Mouse (Mus musculus): ENCODE data around the gene Fktn.
"Not testable (repeated sequence)": the region's sequence is repeated elsewhere in the genome, so short reads cannot be mapped to it uniquely, and the experiment has no call there.

Gene Fktn

DNA sequence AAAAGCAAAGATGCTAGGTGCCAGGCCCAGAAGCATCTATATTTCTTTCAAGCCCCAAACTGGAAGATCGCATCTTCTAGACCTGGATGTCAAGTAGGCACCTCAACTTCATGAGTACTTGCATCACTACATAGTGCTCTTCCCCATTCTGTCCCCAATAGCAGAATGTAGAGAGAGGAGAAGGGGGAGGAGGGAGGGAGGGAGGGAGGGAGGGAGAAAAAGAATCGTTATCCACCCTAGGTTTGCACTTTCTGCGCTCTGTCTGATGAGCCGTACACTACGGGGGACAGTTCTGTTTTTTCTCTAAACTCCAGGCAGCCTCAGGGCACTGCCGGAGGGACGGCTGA is at the start of gene Fktn:
Gene Fktn (plus strand): TSS at position 295 of the 347 bp plus-strand sequence.
- DNase-seq: no peak

DNA sequence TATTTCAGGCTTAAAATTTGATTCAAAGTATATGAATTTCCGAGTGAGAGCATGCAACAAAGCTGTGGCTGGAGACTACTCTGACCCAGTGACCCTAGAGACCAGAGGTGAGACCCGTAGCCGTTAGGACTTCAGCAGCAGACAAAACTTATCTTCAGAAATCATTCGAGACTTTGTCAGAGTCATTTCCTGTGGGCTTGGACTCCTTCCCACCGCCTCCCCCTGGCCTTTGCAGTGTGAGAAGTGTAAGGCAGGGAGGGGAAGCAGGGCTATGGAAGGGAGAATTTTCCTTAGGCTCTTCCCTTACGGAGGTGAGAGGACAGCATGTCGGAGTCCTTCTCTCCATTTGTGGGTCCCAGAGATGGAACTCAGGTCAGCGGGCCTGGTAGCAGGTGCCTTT is 31.7 kb upstream of the Fktn start:
- no peak for DNase-seq

DNA sequence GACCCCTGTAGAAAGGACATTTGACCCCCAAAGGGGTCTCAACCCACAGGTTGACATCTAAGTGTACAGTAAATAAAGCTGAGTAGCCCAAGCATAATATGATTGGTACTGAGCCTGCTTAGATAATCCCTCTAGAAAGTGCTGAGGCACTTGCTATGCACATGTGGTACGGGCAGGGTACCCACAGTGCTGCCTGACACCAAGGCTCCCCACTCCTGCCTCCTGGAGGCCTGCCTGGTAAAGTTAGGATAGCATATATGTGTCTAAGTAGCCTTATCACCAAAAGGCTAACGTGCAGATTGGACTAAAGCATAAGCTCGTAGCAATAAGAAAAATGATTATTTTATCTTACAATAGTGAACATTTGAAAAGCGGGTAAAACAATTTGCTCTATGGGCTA is 24.8 kb upstream of the Fktn start:
- DNase-seq: no peak

DNA sequence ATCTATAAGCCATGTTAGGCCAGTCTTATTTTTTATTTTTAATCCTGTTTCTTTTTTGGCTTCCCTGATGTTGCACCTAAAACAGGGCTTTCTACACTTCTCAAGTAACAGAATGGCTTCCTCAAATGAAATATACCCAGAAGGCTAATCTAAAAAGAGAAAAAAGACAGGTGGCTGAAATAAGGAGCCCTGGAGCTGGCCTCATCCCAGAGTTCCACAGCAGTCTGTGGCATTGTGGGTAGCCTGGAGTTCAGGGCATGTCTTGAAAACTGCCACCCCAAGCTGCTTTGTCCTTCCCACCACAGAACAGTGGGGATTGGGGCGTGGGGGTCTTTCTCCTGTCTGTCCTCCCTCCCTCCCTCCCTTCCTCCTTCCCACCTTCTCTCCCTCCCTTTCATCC is 22.4 kb upstream of the Fktn start:
- peak; percentile 57 for DNase-seq

DNA sequence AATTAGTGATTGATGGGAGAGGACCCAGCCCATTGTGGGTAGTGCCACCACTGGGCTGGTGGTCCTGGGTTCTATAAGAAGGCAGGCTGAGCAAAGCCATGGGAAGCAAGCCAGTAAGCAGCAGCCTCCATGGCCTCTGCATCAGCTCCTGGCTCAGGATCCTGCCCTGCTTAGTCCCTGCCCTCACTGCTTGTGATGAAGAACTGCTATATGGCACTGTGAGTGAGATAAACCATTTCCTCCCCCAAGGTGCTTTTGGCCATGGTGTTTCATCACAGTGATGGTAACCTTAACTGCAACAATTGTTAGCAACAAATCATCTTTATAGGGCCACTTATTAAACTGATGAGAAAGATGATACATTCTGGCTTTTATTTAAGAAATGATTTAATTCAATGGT is 4.6 kb upstream of the Fktn start:
- DNase-seq: not testable (repeated sequence)

DNA sequence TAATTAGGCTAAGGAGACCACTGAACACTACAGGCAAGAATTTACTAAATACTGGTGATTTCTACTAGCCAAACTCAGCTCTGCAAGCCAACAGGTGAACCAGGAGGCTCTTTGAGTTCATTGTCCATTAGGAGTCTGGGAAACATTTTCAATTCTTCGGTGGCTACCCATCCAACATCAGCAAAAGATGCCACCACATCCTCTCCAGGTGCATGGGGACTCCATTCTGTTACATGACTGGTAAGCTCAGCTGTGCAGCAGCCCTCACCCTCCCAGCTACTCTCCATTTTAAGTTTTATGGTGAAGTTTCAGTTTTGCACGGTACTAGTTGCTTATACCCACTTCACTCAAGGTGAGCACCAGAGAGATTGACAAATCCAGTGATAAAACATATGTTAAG is 3.8 kb upstream of the Fktn start:
- DNase-seq: no peak

DNA sequence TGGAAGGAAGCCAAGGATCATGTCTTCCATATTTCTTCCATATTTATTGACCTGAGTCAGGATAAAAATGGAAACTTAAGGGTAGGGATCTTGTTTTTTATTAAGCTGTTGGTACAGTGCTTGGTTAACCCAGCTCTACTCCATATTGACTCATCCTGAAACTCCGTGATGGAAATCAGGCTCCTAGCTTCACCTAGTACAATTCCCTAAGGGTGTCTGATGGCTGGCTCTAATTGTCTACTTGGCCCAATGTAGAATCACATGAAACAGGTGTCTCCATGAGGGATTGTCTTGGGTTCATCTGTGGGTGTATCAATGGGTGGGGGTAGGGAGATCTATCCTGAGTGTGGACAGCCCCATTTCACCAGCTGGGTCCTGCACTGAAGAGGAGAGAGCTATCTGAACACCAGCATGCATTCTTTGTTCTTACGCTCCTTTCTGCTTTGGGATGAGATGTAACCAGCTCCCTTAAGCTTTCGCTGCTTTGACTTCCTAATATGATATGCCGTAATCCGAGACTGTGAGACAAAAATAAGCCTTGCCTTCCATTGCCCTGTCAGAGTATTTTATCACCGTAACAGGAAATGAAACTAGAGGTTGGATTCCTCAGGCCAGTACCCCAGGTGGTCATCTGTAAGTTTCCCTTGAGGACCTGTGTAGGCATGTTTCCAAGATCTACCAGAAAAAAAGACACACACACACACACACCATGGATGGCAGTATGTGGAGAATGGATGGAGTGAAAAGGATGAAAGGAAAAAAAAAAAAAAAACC is 3.1 kb upstream of the Fktn start:
- DNase-seq: no peak

DNA sequence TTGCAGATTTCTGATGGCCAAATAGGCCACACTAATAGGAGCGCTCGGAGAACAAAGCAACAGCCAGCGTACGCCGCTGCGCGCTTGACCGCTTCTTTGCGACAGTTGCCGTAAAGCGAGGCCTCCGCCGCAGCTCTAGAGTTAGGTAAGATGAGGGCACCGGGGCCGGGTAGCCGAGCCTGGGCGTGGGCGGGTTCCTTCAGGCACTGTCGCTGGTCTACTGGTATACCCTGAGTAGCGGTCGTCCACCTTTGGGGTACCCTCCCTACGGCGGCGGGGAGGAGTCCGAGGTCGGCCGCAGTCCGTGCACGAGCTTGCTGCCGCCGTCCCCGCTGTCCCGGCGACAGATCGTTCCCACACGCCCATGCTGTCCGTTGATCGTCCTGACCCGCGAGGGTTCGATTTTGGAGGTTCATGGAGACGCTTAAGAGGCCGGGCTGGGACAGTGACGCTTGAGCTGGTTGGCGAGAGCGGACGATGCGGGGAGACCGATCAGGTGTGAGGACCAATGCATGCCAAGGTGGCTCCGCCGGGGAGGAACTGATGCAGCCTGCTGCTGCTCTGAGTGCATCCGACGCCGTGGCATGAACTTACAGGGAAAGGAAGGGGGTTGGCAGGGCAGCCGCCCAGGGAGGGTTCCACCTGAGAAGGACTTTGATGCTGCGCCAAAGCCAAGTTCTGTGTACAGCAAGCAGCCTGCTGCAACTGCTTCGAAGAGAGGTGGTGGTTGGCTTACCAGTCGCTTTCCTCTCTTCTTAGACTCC is 435 bp downstream of the Fktn start:
- DNase-seq: peak; percentile 92

DNA sequence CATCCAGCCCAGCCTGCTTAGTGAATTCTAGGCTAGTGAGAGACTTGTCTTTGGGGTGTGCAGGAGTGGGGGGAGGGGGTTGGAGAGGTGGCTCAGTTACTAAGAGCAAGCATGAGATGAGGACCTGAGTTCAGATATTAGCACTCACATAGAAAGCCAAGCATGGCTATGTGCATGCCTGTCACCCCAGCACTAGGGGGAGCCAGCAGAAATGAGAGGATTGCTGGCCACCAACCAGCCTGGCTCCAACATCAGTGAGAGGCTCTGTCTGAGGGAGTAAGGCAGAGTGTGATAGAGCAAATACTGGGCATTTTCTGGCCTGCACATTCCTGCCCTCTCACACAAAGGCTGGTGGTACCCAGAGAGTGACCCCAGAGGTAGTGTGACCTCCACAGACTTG is 2.2 kb downstream of the Fktn start:
- no peak for DNase-seq

DNA sequence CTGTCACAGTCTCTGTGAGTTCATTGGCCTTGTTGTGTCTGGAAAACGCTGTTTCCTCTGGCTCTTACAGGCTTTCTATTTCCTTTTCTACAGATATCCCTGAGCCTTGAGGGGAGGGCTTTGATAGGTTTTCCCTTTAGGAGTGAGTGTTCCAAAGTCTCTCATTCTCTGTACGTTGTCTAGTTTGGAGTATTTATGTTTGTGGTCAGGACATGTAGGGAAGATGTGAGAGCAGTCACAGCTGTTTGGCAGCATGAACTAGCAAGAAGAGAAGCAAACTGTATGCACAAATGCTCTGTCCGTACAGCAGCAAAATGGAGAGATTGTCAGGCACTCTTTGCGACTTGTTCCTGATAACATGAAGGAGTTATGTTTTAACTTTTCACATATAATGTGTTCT is 3.7 kb downstream of the Fktn start:
- DNase-seq: no peak

DNA sequence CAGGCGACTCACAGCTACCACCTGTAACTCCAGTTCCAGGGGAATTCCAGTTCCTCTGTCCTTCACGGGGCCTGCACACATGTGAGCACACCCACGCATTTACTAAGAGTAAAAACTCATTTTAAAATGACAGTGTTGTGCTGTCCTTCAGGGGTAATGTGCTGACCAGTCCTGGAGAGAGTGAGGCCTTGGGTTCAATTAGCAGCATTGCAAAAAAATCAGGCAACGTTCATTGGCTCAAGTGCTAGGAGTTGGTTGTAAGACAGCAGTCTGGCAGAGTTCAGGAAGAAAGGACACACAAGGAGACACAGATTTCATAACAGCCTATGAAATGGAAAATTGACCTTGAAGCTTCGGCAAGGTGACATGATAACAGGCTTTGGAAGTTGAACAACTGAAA is 4.5 kb downstream of the Fktn start:
- DNase-seq: no peak

DNA sequence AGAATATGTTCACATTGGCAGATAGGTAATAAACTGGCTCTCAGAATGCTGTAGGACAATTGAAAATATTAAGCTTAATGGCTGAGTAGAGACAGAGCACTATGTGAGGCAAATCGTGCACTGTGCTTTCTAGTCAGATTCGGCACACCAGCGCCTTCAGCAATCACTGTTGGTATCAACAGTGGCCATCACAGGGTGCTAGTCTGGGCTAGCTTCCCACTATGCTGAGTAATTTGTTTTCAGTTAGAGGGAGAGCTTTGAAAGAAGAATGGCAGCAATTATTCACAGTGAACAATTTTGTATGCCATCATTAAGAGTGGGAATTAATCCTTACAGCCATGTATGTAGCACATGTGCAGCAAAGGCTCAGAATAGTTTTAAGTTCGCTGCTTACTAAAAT is 8.7 kb downstream of the Fktn start:
- no peak for DNase-seq

DNA sequence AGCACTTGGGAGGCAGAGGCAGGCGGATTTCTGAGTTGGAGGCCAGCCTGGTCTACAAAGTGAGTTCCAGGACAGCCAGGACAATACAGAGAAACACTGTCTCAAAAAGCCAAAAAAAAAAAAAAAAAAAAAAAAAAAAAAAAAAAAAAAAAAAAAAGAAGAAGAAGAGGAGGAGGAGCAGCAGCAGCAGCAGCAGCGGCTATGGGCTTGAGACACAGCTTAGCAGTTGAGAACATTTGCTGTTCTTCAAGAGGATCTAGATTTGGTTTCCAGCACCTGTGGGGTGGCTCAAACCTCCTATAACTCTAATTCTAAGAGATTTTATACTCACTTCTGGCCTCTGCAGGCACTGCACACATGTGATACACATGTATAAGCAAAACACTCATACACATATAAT is 12.3 kb downstream of the Fktn start:
- not testable (repeated sequence) for DNase-seq

DNA sequence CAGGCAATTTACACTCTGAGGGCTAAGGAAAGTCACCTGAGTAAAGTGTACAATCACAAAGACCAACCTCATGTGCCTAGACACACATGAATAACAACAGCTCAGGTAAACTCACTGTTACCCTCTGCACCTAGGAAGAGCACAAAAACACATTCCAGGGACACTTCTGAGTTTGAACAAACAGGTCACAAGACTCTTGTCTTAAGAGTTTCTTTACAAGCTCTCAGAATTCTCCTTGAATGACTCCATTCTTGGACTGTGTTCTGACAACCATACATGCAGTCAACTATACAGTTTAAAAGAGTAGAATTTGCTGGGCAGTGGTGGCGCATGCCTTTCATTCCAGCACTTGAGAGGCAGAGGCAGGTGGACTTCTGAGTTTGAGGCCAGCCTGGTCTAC is 14.3 kb downstream of the Fktn start:
- DNase-seq: no peak

DNA sequence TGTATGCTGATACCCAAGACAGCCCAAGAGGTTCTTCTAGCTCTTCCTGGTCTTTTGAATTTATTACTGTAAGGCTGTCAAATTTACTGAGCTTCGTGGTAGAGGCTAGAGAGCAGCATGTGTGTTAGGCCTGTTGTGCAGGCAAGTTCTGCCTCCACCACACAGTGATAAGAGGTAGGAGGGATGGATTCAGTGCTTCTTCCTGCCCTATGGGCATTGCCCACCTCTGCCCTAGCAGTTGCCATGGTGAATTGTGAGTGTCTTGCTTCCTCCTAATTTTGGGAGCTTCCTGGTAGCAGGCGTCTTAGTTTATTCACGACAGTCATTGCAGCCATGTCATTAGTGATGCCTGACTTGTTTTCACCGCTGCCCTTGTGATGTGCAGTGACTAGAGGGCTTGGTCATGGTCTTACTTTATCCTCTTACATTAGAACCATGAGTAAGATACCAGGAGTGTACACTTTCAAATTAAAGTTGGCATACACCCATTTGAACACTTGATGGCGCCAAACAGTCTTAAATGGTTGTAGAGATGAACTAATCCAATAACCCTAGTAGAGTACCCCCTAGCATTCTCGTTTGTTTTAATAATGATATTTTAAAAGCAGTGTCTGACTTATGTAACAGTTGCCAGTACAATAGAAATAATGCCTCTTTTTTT is 25.3 kb downstream of the Fktn start:
- peak; percentile 58 for DNase-seq

DNA sequence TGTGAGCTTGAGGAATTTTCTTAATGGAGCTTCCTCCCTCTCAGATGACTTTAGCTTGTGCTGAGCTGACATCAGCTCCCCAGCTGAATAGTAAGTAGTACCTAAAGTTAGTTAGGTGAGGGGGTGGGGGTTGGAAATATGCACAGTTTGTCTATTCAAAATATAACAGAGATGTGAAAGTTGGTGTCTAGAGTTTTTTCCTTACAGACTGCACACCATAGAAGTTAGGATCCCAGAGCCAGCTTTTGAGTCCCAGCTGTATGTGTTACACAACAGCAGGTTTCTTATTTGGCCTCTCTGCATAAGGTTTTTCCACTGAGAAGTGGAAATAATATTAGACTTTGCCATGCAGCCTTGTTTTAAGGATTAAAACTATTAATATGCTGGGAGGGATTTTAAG is 36.0 kb downstream of the Fktn start:
- DNase-seq: no peak

DNA sequence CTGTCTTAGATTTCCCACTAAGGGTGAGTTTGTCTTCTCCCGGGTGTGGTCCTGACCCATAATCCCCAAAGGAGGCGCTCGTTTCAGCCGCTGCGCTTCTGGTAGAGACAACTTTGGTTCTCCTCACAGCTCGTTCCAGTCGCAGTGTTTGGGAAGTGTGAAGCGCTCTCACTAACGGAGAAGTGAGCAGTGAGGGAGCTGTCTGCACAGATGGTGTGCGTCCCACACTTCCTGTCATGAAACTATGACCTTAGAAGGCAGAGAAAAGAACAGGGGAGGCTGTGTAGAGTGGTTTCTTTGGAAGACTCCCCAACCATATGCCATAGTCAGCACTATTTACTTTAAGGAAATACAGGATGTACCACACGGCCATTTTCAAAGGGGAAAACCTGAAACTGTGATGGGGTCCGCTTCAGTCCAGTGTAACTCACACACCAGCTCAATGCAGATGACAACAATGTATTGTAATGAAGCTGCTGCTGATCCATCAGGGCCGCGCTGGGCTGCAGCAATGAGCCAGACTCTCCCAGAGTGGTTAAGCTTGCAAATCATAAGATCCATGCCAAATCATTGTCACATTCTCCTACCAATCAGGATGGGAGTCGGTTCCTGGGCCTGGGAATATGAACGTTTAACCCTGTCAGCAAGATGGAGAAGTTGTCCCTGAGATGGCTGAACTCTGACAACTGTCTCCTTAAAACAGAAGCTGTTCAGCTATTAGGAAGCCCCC is 36.8 kb downstream of the Fktn start:
- DNase-seq: no peak

DNA sequence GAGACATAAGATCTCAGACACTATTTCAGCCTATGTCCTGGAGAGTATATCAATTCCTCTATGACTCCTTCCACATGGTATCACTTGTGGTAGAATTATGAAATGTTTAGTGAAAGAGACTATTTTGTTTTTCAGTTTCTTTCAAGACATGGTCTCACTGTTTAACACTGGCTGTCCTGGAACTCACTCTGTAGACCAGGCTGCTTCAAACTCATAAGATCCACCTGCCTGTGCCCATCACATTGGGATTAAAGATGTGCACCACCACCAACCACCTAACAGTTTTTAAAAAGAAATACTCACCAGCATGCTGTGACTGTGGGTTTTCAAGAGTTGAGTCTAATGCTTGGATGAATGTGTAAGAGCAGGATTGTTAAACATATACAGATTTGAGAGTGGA is 43.2 kb downstream of the Fktn start:
- no peak for DNase-seq

DNA sequence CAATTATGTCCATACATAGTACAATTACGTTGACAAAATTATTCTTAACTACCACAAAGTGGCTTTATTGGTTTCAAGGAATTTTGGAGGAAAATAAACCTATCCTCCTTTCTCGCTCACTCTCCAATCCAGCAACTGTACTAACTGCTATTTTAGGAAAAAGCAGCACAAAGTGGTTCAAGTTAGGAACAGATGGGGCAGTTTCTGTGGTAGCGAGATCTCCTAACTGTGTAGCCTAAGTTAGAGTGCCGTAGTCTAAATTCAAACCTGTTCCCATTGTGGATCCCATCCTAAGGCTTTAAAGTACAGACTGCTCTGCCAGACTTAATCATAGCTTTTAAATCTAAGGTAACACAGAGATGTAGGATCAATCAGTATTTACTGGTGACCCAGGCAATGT is 45.0 kb downstream of the Fktn start:
- DNase-seq: no peak

DNA sequence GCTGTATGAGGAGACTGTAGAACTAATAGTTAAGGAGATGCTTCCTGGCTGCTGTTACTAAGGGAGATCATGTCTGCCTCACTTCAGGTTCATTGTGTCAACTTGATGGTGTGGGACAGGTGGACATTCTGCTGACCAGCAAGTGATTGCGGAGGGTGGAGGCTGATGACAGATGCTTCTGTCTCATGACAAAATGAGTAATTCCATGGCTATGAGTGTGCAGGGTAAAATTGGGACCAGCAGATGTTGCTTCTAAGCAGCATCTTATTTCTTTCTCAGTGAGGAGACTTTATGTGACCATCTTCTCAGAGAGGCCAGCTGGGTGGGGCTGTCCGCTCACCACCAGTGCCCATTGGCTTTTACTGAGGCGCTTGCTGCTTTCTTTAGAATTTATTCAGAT is 45.9 kb downstream of the Fktn start:
- DNase-seq: no peak

DNA sequence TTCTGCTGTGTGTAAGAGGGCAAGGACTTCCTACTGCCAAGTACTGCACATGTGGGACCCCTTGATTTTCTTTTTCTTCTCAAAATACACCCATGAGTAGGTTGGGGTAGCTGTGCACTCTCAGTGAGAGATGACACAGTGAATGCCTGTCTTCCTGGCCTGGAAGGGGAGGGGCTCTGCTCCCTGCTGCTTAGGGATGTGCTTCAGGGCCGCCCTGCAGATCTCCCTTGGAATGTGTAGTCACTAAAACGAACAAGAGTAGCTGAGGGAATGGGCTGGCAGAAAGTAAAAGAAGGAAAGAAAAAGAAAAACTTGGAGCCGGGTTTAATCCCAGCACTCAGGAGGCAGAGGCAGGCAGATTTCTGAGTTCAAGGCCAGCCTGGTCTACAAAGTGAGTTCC is 48.7 kb downstream of the Fktn start:
- DNase-seq: no peak

DNA sequence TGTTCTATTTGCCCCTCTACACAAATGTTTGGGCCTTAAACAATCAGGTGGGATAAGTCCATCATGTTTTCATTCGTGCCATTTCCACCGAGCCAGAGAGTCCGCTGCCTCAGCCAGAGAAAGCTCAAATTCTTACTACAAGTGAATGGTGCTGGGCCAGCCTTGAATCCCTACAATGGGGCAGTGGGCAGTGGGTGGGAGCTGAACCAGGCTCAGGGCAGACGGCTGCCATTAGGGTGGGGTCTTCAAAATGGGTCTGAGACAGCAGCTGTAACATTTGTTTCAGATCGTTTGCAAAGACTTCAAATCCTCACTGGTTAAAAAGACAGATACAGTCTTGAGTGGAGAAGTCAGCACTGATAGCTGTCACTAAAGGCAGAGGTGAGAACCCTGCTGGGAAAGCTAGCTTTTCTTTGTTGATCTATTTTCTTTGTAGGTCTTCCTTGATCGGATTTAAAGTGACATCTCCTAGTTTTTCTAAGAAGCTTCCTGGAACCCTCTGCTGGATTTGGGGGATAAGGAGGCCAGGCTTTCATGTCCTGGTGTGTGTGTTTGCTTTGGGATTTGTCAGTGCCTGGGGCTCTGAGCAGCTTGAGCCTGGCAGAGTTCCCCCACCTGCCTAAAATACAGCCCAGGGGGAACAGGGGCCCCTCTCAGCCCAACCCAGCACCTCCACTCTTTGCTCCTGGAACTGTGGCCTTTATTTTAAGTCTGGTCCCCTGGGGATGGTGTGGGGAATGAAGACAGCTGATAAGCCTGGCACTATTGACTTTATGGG is 57.3 kb downstream of the Fktn start:
- no peak for DNase-seq

DNA sequence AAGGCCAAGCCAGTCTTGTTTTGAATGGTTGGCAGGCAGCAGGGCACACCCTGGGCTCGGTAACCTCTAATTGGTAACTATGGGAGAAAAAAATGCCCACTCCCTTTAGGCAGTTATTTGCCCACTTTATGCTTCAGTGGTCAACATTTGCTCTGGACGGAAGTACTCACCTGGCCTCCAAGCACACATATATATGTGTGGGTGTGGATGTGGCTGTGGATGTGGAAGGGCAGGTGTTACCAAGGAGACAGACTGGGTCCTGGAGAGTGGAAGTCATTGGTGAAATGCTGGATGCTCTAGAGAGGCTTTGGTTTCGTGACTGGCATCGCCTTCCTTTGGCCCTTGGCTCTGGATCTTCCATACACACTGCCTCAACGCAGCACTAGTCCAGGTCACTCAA is 58.2 kb downstream of the Fktn start:
- DNase-seq: no peak
